Mouse (Mus musculus): ENCODE data around the gene Zfp770. TPM values are rescaled to one million over a fixed set of nuclear protein-coding genes. Genes with fewer than 3 reads are reported as not detected.

The Zfp770 gene
- polyA plus RNA-seq, 1 experiment from 2014 or later = 1.8 TPM

- ATAC-seq (ENCODE audit: low read depth) = no peak
- H3K9ac ChIP-seq = no peak overlapping the region
- H3K4me2 ChIP-seq = no peak overlapping the region
- no peaks in the 10 kb centered on the region for H3K27me3 ChIP-seq
- H3K9me3 ChIP-seq (replicated peaks) = no peaks in the 10 kb centered on the region; the same call in 1 of the 2 replicates
- peaks cover 88% of the 10 kb centered on the region for H3K36me3 ChIP-seq
- WGBS (ENCODE audit: insufficient replicate concordance) = 90% methylated on average over 6 of the region's 6 CpGs
- H3K4me3 ChIP-seq (replicated peaks) = no peak overlapping the region
- DNase-seq = no peak
- H3K27ac ChIP-seq = no peak overlapping the region
- no peaks in the 10 kb centered on the region for H3K4me1 ChIP-seq (replicated peaks)
Measured at GRCm38 (mm10) chr2:114143842-114144241, 57.4 kb downstream of the Zfp770 start.

Small RNAs within 50 kb of the gene (microRNA-seq; reads per million reads assigned to microRNA genes)
- not detected for gene Mir7002

Other genes starting within 250 kb of the Zfp770 start
- not detected in 2 replicates for gene Gjd2, start 187.8 kb downstream of the Zfp770 start, polyA plus RNA-seq (2015; fragmentation: Nextera tagmentation; extraction: Ambion mirVana)
- 25.5 and 60.0 TPM in 2 replicates for gene Actc1, start 147.9 kb downstream of the Zfp770 start, polyA plus RNA-seq (2015; fragmentation: Nextera tagmentation; extraction: Ambion mirVana)
- 24.9 and 30.1 TPM in 2 replicates for gene Aqr, start 14.4 kb downstream of the Zfp770 start, polyA plus RNA-seq (2015; fragmentation: Nextera tagmentation; extraction: Ambion mirVana)

Measured in liver, embryonic 13.5 days (tissue).